8 mouse cellular contexts compared by ENCODE assay signal in the genomic region with DNA sequence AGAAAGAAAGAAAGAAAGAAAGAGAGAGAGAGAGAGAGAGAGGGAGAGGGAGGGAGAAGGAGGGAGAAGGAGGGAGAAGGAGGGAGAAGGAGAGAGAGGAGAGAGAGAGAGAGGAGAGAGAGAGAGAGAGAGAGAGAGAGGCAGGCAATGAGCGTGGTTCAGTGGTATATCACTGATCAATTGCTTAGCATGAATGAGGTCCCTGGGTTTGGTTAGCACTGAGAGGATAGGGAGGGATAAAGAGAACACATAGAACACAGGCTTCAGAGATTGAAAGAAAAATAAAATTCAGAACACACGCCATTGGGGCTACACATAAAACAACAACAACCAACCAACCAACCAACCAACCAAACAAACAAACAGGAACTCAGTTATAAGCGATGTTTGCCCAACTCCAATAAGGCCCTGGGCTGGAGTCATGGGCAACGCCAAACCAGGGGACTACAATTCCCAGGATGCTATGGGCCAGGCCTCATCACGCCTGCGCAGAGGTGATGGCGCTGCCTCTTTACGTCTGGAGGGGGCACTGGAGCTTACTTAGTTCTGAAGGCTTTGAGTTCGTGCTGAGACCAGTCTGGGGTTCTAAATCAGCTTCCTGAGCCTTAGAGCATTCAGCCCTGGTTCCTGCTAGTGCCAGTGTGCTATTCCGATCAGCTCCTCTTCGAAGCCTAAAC. TPM values are rescaled to one million over a fixed set of nuclear protein-coding genes. Genes with fewer than 3 reads are reported as not detected.
DNase-seq lines count a peak whose midpoint lies in the region; ATAC-seq lines count a peak whose summit lies in the region.

No protein-coding gene starts in this region.

- WGBS in hindbrain, embryonic 14.5 days = 17% methylated on average over 11 of the region's 11 CpGs

- H3K9me3 ChIP-seq in hindbrain, embryonic 14.5 days (ENCODE audit: control insufficient read depth, low read length) = no peaks in the 10 kb centered on the region

- H3K4me1 ChIP-seq in hindbrain, embryonic 14.5 days (replicated peaks; ENCODE audit: control insufficient read depth, insufficient read depth, low read length) = 0 out of 2 replicates have a peak, but pooled peaks cover 6% of the 10 kb centered on the region

- peak; percentile 89 for DNase-seq in T-cell, adult 2 months (ENCODE audit: low spot score)
- DNase-seq in cerebellum, postnatal 25 days = peak; percentile 85 to 91
- DNase-seq in frontal cortex, postnatal 25 days (ENCODE audit: low spot score in 2 of 2) = peak; percentile 57 to 64
- peak; percentile 86 for DNase-seq in hindbrain, embryonic 14.5 days (ENCODE audit: low spot score)
- peak; percentile 79 to 81 for DNase-seq in layer of hippocampus, postnatal 36 days
- peak; percentile 93 for DNase-seq in lung, postnatal 25 days (ENCODE audit: low spot score)
- peak; percentile 96 for DNase-seq in retina, embryonic 14.5 days (ENCODE audit: low spot score)
- DNase-seq in thymus, postnatal 36 days = peak; percentile 86 to 90

- H3K9ac ChIP-seq in hindbrain, embryonic 14.5 days = 0 out of 2 replicates have a peak overlapping the region, but pooled peaks have one; percentile 20

- H3K27ac ChIP-seq in hindbrain, embryonic 14.5 days = peak overlapping the region; percentile 41; the same call in 1 of the 2 replicates

- no peaks in the 10 kb centered on the region for H3K27me3 ChIP-seq in hindbrain, embryonic 14.5 days (ENCODE audit: control insufficient read depth, insufficient read depth, low read length)

- peak; percentile 93 for ATAC-seq in hindbrain, embryonic 14.5 days (ENCODE audit: low FRiP score)

- H3K4me2 ChIP-seq in hindbrain, embryonic 14.5 days (replicated peaks) = peak overlapping the region; percentile 51

- H3K36me3 ChIP-seq in hindbrain, embryonic 14.5 days (replicated peaks; ENCODE audit: control insufficient read depth, insufficient read depth) = no peaks in the 10 kb centered on the region

- peak overlapping the region; percentile 24 for H3K4me3 ChIP-seq in hindbrain, embryonic 14.5 days (replicated peaks; ENCODE audit: low read length)

RNA-seq across cellular contexts. Expression of a gene that starts 5.5 kb away (rescaled TPM):
- not detected in 2 replicates for polyA plus RNA-seq in hindbrain, embryonic 14.5 days (2014; fragmentation: Nextera tagmentation; extraction: Ambion mirVana)
- not detected for total RNA-seq in layer of hippocampus, postnatal 36 days (2021)

RNA-seq across cellular contexts. Expression of a gene that starts 14.7 kb away (rescaled TPM):
- polyA plus RNA-seq in hindbrain, embryonic 14.5 days (2014; fragmentation: Nextera tagmentation; extraction: Ambion mirVana) = 80.3 and 92.0 TPM in 2 replicates
- total RNA-seq in layer of hippocampus, postnatal 36 days (2021) = 10 to 100 TPM; 25.0 to 26.0 TPM

RNA-seq across cellular contexts. Expression of a gene that starts 21.5 kb away (rescaled TPM):
- polyA plus RNA-seq in hindbrain, embryonic 14.5 days (2014; fragmentation: Nextera tagmentation; extraction: Ambion mirVana) = 4.7 and 6.1 TPM in 2 replicates
- under 1 TPM; 0.56 to 0.82 TPM for total RNA-seq in layer of hippocampus, postnatal 36 days (2021)

RNA-seq across cellular contexts. Expression of a gene that starts 23.6 kb away (rescaled TPM):
- 6.4 and 7.5 TPM in 2 replicates for polyA plus RNA-seq in hindbrain, embryonic 14.5 days (2014; fragmentation: Nextera tagmentation; extraction: Ambion mirVana)
- total RNA-seq in layer of hippocampus, postnatal 36 days (2021) = not detected

RNA-seq across cellular contexts. Expression of a gene that starts 28.8 kb away (rescaled TPM):
- 0.16 and 0.26 TPM in 2 replicates for polyA plus RNA-seq in hindbrain, embryonic 14.5 days (2014; fragmentation: Nextera tagmentation; extraction: Ambion mirVana)
- total RNA-seq in layer of hippocampus, postnatal 36 days (2021) = under 1 TPM; 0.17 to 0.35 TPM

Comparison
In these comparisons a context has a peak if more than half of its experiments do, and no peak if none do; other contexts are left out.
1. Peak in every context shown above with its lines: DNase-seq, ATAC-seq, H3K4me3 ChIP-seq and H3K27ac ChIP-seq.